Mouse (Mus musculus): ENCODE data around the gene Rpgr.

Gene Rpgr

GRCm38 (mm10) chrX:10216410-10216949, at the start of gene Rpgr:
TSS of gene Rpgr (minus strand) at chrX:10216920.
- peak; percentile 88 for DNase-seq

- no peak for DNase-seq
Observed at GRCm38 (mm10) chrX:10258260-10258659, 41.5 kb upstream of the Rpgr start.

GRCm38 (mm10) chrX:10257774-10258173, 41.1 kb upstream of the Rpgr start:
- no peak for DNase-seq

- DNase-seq = no peak
Observed at GRCm38 (mm10) chrX:10251852-10252504, 35.3 kb upstream of the Rpgr start, which contains the start of gene Otc. TSS of gene Otc (plus strand) at chrX:10252305.

GRCm38 (mm10) chrX:10251357-10251756, 34.6 kb upstream of the Rpgr start:
- no peak for DNase-seq

GRCm38 (mm10) chrX:10243916-10244315, 27.2 kb upstream of the Rpgr start:
- DNase-seq = no peak

GRCm38 (mm10) chrX:10239515-10239914, 22.8 kb upstream of the Rpgr start:
- DNase-seq = no peak

GRCm38 (mm10) chrX:10234617-10235016, 17.9 kb upstream of the Rpgr start:
- DNase-seq = no peak

- no peak for DNase-seq
Observed at GRCm38 (mm10) chrX:10233051-10233450, 16.3 kb upstream of the Rpgr start.

GRCm38 (mm10) chrX:10219281-10219680, 2.6 kb upstream of the Rpgr start:
- DNase-seq = no peak

- peak; percentile 24 for DNase-seq
Observed at GRCm38 (mm10) chrX:10215972-10216371, 748 bp downstream of the Rpgr start.

GRCm38 (mm10) chrX:10205937-10206336, 10.8 kb downstream of the Rpgr start:
- no peak for DNase-seq

- DNase-seq = peak; percentile 10
Observed at GRCm38 (mm10) chrX:10201289-10201688, 15.4 kb downstream of the Rpgr start.

- DNase-seq = no peak
Observed at GRCm38 (mm10) chrX:10152390-10152789, 64.3 kb downstream of the Rpgr start.

- DNase-seq = no peak
Observed at GRCm38 (mm10) chrX:10117065-10117719, 99.5 kb downstream of the Rpgr start, which contains the start of gene Srpx. TSS of gene Srpx (minus strand) at chrX:10117709.

- DNase-seq = no peak
Observed at GRCm38 (mm10) chrX:10115780-10116179, 100.9 kb downstream of the Rpgr start.

GRCm38 (mm10) chrX:10110736-10111135, 106.0 kb downstream of the Rpgr start:
- DNase-seq = no peak

GRCm38 (mm10) chrX:10108558-10108957, 108.2 kb downstream of the Rpgr start:
- DNase-seq = no peak

GRCm38 (mm10) chrX:10105475-10105874, 111.2 kb downstream of the Rpgr start:
- no peak for DNase-seq

- no peak for DNase-seq
Observed at GRCm38 (mm10) chrX:10102739-10103138, 114.0 kb downstream of the Rpgr start.

GRCm38 (mm10) chrX:10095797-10096196, 120.9 kb downstream of the Rpgr start:
- peak; percentile 18 for DNase-seq

- no peak for DNase-seq
Observed at GRCm38 (mm10) chrX:10080385-10080784, 136.3 kb downstream of the Rpgr start.

- no peak for DNase-seq
Observed at GRCm38 (mm10) chrX:10079981-10080380, 136.7 kb downstream of the Rpgr start.

- no peak for DNase-seq
Observed at GRCm38 (mm10) chrX:10073966-10074365, 142.8 kb downstream of the Rpgr start.

Data from cerebellum, adult 11 months (tissue).